Mouse (Mus musculus): ENCODE data around the gene Ccdc148. TPM values are rescaled to one million over a fixed set of nuclear protein-coding genes. Genes with fewer than 3 reads are reported as not detected.

The Ccdc148 gene
- polyA plus RNA-seq, 1 experiment from 2014 or later = 0.27 TPM

- Histone ChIP-seq H3K36me3 (ENCODE audit: control insufficient read depth, insufficient read depth, low read length) (no peaks in the 10 kb centered on the region), H3K27ac (ENCODE audit: low read depth, low read length) (no peak overlapping the region), H3K4me2 (no peak overlapping the region), H3K4me3 (ENCODE audit: low read depth, low read length) (no peak overlapping the region), H3K27me3 (ENCODE audit: control insufficient read depth, insufficient read depth, low read length) (no peaks in the 10 kb centered on the region), H3K4me1 (ENCODE audit: control insufficient read depth, insufficient read depth, low read length) (peaks cover 4% of the 10 kb centered on the region), H3K9me3 (replicated peaks; ENCODE audit: control insufficient read depth, low read length) (no peaks in the 10 kb centered on the region), H3K9ac (ENCODE audit: low read depth, low read length) (no peak overlapping the region)
- WGBS (ENCODE audit: insufficient replicate concordance) = 40% methylated on average over 7 of the region's 7 CpGs
- no peak for ATAC-seq (replicated peaks; ENCODE audit: insufficient number of reproducible peaks, low FRiP score, low TSS enrichment)
These were observed 373.1 kb downstream of the Ccdc148 start for GRCm38 (mm10) chr2:58787360-58787759.

- ATAC-seq (replicated peaks; ENCODE audit: insufficient number of reproducible peaks, low FRiP score, low TSS enrichment) = no peak
- H3K9ac ChIP-seq (ENCODE audit: low read depth, low read length) = no peak overlapping the region
- H3K27me3 ChIP-seq (ENCODE audit: control insufficient read depth, insufficient read depth, low read length) = no peaks in the 10 kb centered on the region
- WGBS (ENCODE audit: insufficient replicate concordance) = 55% methylated on average over 8 of the region's 8 CpGs
- no peak overlapping the region for H3K4me3 ChIP-seq (ENCODE audit: low read depth, low read length)
- H3K4me2 ChIP-seq = peak overlapping the region; percentile 16; the same call in 1 of the 2 replicates
- no peak overlapping the region for H3K27ac ChIP-seq (ENCODE audit: low read depth, low read length)
- no peaks in the 10 kb centered on the region for H3K9me3 ChIP-seq (replicated peaks; ENCODE audit: control insufficient read depth, low read length)
- 0 out of 2 replicates have a peak, but pooled peaks cover 2% of the 10 kb centered on the region for H3K4me1 ChIP-seq (ENCODE audit: control insufficient read depth, insufficient read depth, low read length)
- no peaks in the 10 kb centered on the region for H3K36me3 ChIP-seq (ENCODE audit: control insufficient read depth, insufficient read depth, low read length)
These were observed 373.8 kb downstream of the Ccdc148 start for GRCm38 (mm10) chr2:58786681-58787080.

- WGBS (ENCODE audit: insufficient replicate concordance) = 76% methylated on average over 3 of the region's 3 CpGs
- ATAC-seq (replicated peaks; ENCODE audit: insufficient number of reproducible peaks, low FRiP score, low TSS enrichment) = no peak
- H3K4me2 ChIP-seq = peak overlapping the region; percentile 16; the same call in 1 of the 2 replicates
- no peak overlapping the region for H3K27ac ChIP-seq (ENCODE audit: low read depth, low read length)
- H3K9ac ChIP-seq (ENCODE audit: low read depth, low read length) = no peak overlapping the region
- 0 out of 2 replicates have a peak, but pooled peaks cover 2% of the 10 kb centered on the region for H3K4me1 ChIP-seq (ENCODE audit: control insufficient read depth, insufficient read depth, low read length)
- H3K4me3 ChIP-seq (ENCODE audit: low read depth, low read length) = no peak overlapping the region
- no peaks in the 10 kb centered on the region for H3K36me3 ChIP-seq (ENCODE audit: control insufficient read depth, insufficient read depth, low read length)
- no peaks in the 10 kb centered on the region for H3K9me3 ChIP-seq (replicated peaks; ENCODE audit: control insufficient read depth, low read length)
- no peaks in the 10 kb centered on the region for H3K27me3 ChIP-seq (ENCODE audit: control insufficient read depth, insufficient read depth, low read length)
These were observed 374.3 kb downstream of the Ccdc148 start for GRCm38 (mm10) chr2:58786177-58786576.

GRCm38 (mm10) chr2:58783526-58783925 is 377.0 kb downstream of the Ccdc148 start:
- Histone ChIP-seq H3K27me3 (ENCODE audit: control insufficient read depth, insufficient read depth, low read length) (no peaks in the 10 kb centered on the region), H3K9ac (ENCODE audit: low read depth, low read length) (no peak overlapping the region), H3K4me3 (ENCODE audit: low read depth, low read length) (no peak overlapping the region), H3K9me3 (replicated peaks; ENCODE audit: control insufficient read depth, low read length) (no peaks in the 10 kb centered on the region), H3K4me2 (no peak overlapping the region), H3K4me1 (ENCODE audit: control insufficient read depth, insufficient read depth, low read length) (0 out of 2 replicates have a peak, but pooled peaks cover 2% of the 10 kb centered on the region), H3K27ac (ENCODE audit: low read depth, low read length) (no peak overlapping the region), H3K36me3 (ENCODE audit: control insufficient read depth, insufficient read depth, low read length) (no peaks in the 10 kb centered on the region)
- 84% methylated on average over 1 of the region's 1 CpGs for WGBS (ENCODE audit: insufficient replicate concordance)
- ATAC-seq (replicated peaks; ENCODE audit: insufficient number of reproducible peaks, low FRiP score, low TSS enrichment) = no peak

- H3K4me1 ChIP-seq (ENCODE audit: control insufficient read depth, insufficient read depth, low read length) = no peaks in the 10 kb centered on the region
- no peaks in the 10 kb centered on the region for H3K27me3 ChIP-seq (ENCODE audit: control insufficient read depth, insufficient read depth, low read length)
- H3K4me2 ChIP-seq = no peak overlapping the region
- H3K9me3 ChIP-seq (replicated peaks; ENCODE audit: control insufficient read depth, low read length) = no peaks in the 10 kb centered on the region
- H3K4me3 ChIP-seq (ENCODE audit: low read depth, low read length) = no peak overlapping the region
- WGBS (ENCODE audit: insufficient replicate concordance) = 72% methylated on average over 3 of the region's 3 CpGs
- no peaks in the 10 kb centered on the region for H3K36me3 ChIP-seq (ENCODE audit: control insufficient read depth, insufficient read depth, low read length)
- H3K9ac ChIP-seq (ENCODE audit: low read depth, low read length) = no peak overlapping the region
- H3K27ac ChIP-seq (ENCODE audit: low read depth, low read length) = no peak overlapping the region
- no peak for ATAC-seq (replicated peaks; ENCODE audit: insufficient number of reproducible peaks, low FRiP score, low TSS enrichment)
These were observed 381.4 kb downstream of the Ccdc148 start for GRCm38 (mm10) chr2:58778986-58779495.

- no peak overlapping the region for H3K4me2 ChIP-seq
- H3K9me3 ChIP-seq (replicated peaks; ENCODE audit: control insufficient read depth, low read length) = no peaks in the 10 kb centered on the region
- no peak for ATAC-seq (replicated peaks; ENCODE audit: insufficient number of reproducible peaks, low FRiP score, low TSS enrichment)
- 80% methylated on average over 9 of the region's 9 CpGs for WGBS (ENCODE audit: insufficient replicate concordance)
- no peak overlapping the region for H3K9ac ChIP-seq (ENCODE audit: low read depth, low read length)
- no peak overlapping the region for H3K4me3 ChIP-seq (ENCODE audit: low read depth, low read length)
- no peaks in the 10 kb centered on the region for H3K36me3 ChIP-seq (ENCODE audit: control insufficient read depth, insufficient read depth, low read length)
- no peaks in the 10 kb centered on the region for H3K27me3 ChIP-seq (ENCODE audit: control insufficient read depth, insufficient read depth, low read length)
- H3K4me1 ChIP-seq (ENCODE audit: control insufficient read depth, insufficient read depth, low read length) = no peaks in the 10 kb centered on the region
- H3K27ac ChIP-seq (ENCODE audit: low read depth, low read length) = no peak overlapping the region
These were observed 386.6 kb downstream of the Ccdc148 start for GRCm38 (mm10) chr2:58773833-58774232.

Other genes starting within 250 kb of the Ccdc148 start
- 33.8 and 37.6 TPM in 2 replicates for gene Pkp4, start 167 bp upstream of the Ccdc148 start, polyA plus RNA-seq (2014; fragmentation: Nextera tagmentation; extraction: Ambion mirVana)

Measured in heart, embryonic 11.5 days (tissue).